Mouse (Mus musculus): Measurements from ENCODE around the gene Arid5b.

The Arid5b gene

DNA sequence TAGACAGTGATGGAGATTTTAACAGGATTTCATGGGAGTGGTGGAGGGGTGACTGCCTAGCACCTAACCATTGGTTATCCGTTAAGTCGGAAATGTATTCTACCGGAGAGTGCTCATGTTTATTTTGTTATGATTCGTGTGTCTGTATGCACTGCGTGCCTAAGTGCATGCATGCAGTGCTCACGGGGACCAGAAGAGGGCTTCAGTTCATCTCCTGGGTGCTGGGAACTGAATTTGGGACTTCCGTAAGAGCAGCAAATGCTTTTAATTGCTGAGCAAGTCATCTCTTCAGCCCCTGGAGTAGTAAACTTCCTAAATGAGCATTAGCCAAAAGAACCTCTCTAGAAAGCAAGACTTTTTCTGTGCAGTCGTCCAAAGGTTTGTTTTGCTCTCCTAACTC is 226.2 kb downstream of the Arid5b start:
- no peak for DNase-seq (ENCODE audit: extremely low spot score)

- DNase-seq (ENCODE audit: extremely low spot score), result no peak
Measured at GRCm38 (mm10) chr10:68051316-68051933, 227.1 kb downstream of the Arid5b start.

DNA sequence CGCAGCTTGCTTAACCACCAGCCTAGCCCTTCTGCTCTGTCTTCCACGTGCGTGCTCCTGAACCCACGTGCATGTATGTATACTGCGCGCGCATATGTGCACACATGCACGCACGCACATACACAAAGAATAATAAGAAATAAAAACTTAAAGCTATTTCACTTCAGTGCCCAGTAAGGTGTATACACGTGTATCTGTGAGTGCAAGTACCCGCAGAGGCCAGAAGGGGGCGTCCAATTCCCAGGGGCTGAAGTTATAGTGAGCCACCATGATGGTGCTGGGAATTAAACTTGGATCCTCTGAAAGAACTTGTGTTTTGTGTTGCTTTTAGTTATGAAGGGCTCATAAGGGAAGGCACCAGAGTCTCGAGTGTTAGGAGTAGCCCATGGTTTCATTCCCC is 227.7 kb downstream of the Arid5b start:
- DNase-seq (ENCODE audit: extremely low spot score), result no peak

DNA sequence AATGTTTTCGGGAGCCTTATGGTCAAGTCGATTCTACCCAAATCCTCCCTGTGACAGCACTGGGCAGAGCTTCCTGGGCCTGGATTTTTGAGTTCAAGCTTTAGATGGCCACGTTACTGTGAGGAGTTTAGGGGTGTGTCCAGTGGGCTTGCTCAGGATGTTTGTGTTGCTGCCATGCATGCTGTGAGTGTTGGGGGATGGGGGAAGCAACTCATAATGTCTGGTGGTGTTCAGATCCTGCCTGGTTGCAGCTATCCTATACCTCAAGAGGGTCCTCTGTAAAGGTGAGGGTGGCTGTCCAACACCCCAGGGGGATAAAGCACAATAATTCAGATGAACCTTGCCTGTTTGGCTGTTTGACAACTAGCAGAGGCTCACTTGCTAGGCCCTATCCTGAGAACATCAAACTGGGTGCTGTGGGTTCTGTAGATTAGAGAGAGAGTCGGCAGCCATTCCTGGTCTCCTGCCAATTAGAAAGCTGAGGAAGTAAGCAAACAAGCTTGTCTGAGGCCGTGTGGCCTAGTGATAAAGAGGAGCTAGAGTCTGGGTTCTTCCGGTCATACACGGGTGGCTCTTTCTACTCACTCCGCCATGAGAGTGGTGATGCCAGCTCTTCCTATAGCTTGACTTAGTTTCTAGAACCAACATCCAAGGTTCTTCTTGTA is 229.8 kb downstream of the Arid5b start:
- no peak for DNase-seq (ENCODE audit: extremely low spot score)

DNA sequence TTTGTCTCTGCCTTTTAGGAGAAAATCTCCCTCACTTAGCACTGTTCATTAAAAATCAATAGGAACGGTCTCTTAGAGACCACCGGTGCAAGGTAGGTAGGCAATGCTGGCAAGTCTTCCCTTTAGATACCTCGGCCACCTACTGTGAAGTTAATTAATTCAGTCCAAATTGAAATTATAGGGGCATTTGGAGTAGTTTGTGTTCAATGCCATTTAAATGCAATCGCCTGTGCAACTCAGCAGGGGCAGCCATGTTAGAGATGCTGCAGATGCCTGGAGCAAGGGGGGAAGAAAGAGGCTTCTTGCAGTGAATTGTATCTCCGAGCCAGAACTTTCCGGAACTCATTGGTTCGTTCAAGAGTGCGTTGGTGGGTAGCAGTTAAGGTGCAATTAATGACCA is 233.7 kb downstream of the Arid5b start:
- no peak for DNase-seq (ENCODE audit: extremely low spot score)

DNA sequence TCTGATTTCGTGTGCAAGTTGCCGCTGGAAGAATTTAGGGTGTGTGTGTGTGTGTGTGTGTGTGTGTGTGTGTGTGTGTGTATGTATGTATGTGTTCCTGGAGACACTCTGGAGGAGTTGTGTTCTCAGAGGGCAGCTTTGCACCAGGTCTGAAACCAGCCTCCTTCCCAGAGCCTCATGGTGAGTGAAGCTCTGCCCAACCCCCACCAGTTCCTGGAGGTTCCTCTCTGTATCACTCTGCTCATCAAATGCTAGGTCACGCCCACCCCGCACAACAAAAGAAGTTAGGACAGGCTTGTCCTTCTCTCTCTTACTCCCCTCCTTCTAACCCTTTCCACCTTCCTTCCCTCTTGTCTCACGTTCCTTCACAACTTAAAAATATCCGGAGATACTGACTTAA is 234.6 kb downstream of the Arid5b start:
- DNase-seq (ENCODE audit: extremely low spot score), result peak; percentile 58
